Mouse (Mus musculus) hindbrain, embryonic 11.5 days (tissue): Measurements from ENCODE around the gene Zfp280d. TPM values are rescaled to one million over a fixed set of nuclear protein-coding genes. Genes with fewer than 3 reads are reported as not detected.

Experiments
- ATAC-seq: fragments of 200-750 bp; cut with Nextera tagmentation; 2 replicates; pipeline ENCODE4 v1.8.0; 2017; ENCODE audit warnings: mild to moderate bottlenecking, moderate TSS enrichment, moderate library complexity; ENCODE audit not compliant: low FRiP score
- DNase-seq: peaks from one replicate; pipeline ENCODE4 v3.0.0-alpha.2; 2015; ENCODE audit warnings: low spot score
- H3K27ac ChIP-seq: fragments of 300-500 bp; sonication (generic); 2 replicates; pipeline ENCODE4 v1.5.1; 2014; ENCODE audit warnings: mild to moderate bottlenecking, low read depth, low read length
- H3K27me3 ChIP-seq: fragments of 300-500 bp; sonication (generic); 2 replicates; pipeline ENCODE4 v1.6.1; 2014; ENCODE audit warnings: mild to moderate bottlenecking, low read length, moderate library complexity, mixed read lengths; ENCODE audit not compliant: control insufficient read depth, insufficient read depth
- H3K36me3 ChIP-seq: fragments of 300-500 bp; sonication (generic); 2 replicates; pipeline ENCODE4 v1.6.1; 2014; ENCODE audit warnings: mild to moderate bottlenecking, low read length, moderate library complexity, mixed read lengths; ENCODE audit not compliant: control insufficient read depth, insufficient read depth
- H3K4me1 ChIP-seq: fragments of 300-500 bp; sonication (generic); replicated peaks from 2 replicates; pipeline ENCODE4 v1.6.1; 2014; ENCODE audit warnings: low read length, mixed read lengths; ENCODE audit not compliant: control insufficient read depth, insufficient read depth
- H3K4me2 ChIP-seq: fragments of 300-500 bp; sonication (generic); replicated peaks from 2 replicates; pipeline ENCODE4 v1.6.1; 2014; ENCODE audit warnings: mild to moderate bottlenecking, low read depth, low read length
- H3K4me3 ChIP-seq: fragments of 300-500 bp; sonication (generic); 2 replicates; pipeline ENCODE4 v1.5.1; 2014; ENCODE audit warnings: low read depth, low read length
- H3K9ac ChIP-seq: fragments of 300-500 bp; sonication (generic); 2 replicates; pipeline ENCODE4 v1.6.1; 2014; ENCODE audit warnings: low read depth, low read length
- H3K9me3 ChIP-seq: fragments of 300-500 bp; sonication (generic); 2 replicates; pipeline ENCODE4 v1.6.1; 2016; ENCODE audit warnings: low read length; ENCODE audit not compliant: control insufficient read depth
- WGBS: fragments of 180-500 bp; shearing (Covaris S2); extraction: QIAGEN DNeasy Blood & Tissue Kit; methylation state at CpG from one replicate; pipeline ENCODE4 v1.1.7; 2014; 5-methylcytosine and 5-hydroxymethylcytosine counted together
- polyA plus RNA-seq: library from polyadenylated mRNA; unstranded; fragments of >200 nt; fragmentation: Nextera tagmentation; extraction: Ambion mirVana; gene quantifications from 2 replicates; pipeline ENCODE4 v1.2.1, GENCODE M21; 2014

Gene Zfp280d
- polyA plus RNA-seq, 1 experiment from 2014 or later, result 77.6 TPM

GRCm38 (mm10) chr9:72404446-72404845 lies 129.8 kb downstream of the Zfp280d start:
- ATAC-seq (no peak), DNase-seq (no peak)
- Histone ChIP-seq H3K4me1 (no peaks in the 10 kb centered on the region; the same call in 1 of the 2 replicates), H3K36me3 (no peaks in the 10 kb centered on the region), H3K4me2 (no peak overlapping the region), H3K4me3 (no peak overlapping the region), H3K9me3 (no peaks in the 10 kb centered on the region), H3K27ac (no peak overlapping the region), H3K9ac (no peak overlapping the region), H3K27me3 (no peaks in the 10 kb centered on the region)
- WGBS, result 89% methylated on average over 8 of the region's 8 CpGs

DNA sequence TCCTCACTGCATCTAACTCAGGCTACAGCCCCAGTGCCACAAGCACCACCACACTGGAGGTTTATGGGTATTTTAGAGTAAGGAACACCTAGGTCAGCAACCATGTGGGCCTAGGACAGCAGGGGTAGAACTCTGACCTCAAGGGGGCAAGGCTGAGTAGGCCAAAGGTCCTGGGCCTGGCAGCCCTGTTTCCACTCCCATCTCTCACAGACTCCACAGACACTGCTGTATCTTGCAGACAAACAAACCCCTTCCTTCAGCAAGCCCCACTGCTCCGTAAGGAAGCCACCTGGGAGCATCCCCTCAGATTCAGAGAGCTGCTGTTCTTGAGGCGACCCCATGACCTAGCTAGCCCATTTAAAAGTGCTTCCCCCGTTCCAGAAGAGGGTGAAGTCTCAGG lies 130.3 kb downstream of the Zfp280d start:
- DNase-seq (no peak), ATAC-seq (no peak)
- no peak overlapping the region for H3K4me3 ChIP-seq
- H3K4me2 ChIP-seq, result no peak overlapping the region
- H3K9ac ChIP-seq, result no peak overlapping the region
- H3K36me3 ChIP-seq, result no peaks in the 10 kb centered on the region
- H3K9me3 ChIP-seq, result no peaks in the 10 kb centered on the region
- H3K27ac ChIP-seq, result no peak overlapping the region
- no peaks in the 10 kb centered on the region for H3K27me3 ChIP-seq
- WGBS, result 73% methylated on average over 3 of the region's 3 CpGs
- no peaks in the 10 kb centered on the region; the same call in 1 of the 2 replicates for H3K4me1 ChIP-seq

- Histone ChIP-seq H3K4me1 (no peaks in the 10 kb centered on the region; the same call in 1 of the 2 replicates), H3K9ac (no peak overlapping the region), H3K36me3 (no peaks in the 10 kb centered on the region), H3K9me3 (no peaks in the 10 kb centered on the region), H3K4me3 (no peak overlapping the region), H3K27me3 (no peaks in the 10 kb centered on the region), H3K27ac (no peak overlapping the region), H3K4me2 (no peak overlapping the region)
- ATAC-seq (no peak), DNase-seq (no peak)
- WGBS, result 95% methylated on average over 9 of the region's 9 CpGs
Observed at GRCm38 (mm10) chr9:72405882-72406638, 131.4 kb downstream of the Zfp280d start.

DNA sequence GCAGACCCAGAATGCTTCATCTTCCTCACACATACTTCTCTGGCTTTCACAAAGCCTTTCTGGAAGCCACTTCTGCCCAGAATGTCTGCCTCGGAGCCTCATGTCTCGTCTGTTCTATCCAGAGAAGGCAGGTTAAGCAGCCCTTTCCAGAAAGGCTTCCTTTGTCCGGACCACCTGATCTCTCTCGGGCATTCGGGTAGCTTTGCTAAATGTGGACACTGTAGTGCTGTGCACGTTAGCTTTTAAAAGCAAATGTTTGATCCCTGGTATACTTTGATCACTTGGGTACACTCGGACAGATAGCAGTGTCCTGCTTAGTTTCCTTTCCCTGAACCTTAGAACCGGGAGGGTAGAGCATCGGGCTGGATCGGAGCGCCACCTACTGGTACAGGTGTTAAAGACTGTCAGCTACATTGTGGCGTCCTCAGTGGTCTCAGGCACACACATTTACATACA lies 133.5 kb downstream of the Zfp280d start:
- DNase-seq (peak; percentile 92), ATAC-seq (peak; percentile 40; the same call in 1 of the 2 replicates)
- 20% methylated on average over 12 of the region's 12 CpGs for WGBS
- no peak overlapping the region for H3K4me3 ChIP-seq
- no peaks in the 10 kb centered on the region for H3K36me3 ChIP-seq
- no peak overlapping the region for H3K27ac ChIP-seq
- H3K9ac ChIP-seq, result no peak overlapping the region
- H3K4me1 ChIP-seq, result no peaks in the 10 kb centered on the region; the same call in 1 of the 2 replicates
- H3K4me2 ChIP-seq, result no peak overlapping the region
- H3K9me3 ChIP-seq, result no peaks in the 10 kb centered on the region
- H3K27me3 ChIP-seq, result no peaks in the 10 kb centered on the region

GRCm38 (mm10) chr9:72409381-72410225 lies 134.9 kb downstream of the Zfp280d start:
- Histone ChIP-seq H3K9me3 (no peaks in the 10 kb centered on the region), H3K4me2 (no peak overlapping the region), H3K4me1 (no peaks in the 10 kb centered on the region; the same call in 1 of the 2 replicates), H3K27me3 (no peaks in the 10 kb centered on the region), H3K4me3 (no peak overlapping the region), H3K27ac (no peak overlapping the region), H3K36me3 (no peaks in the 10 kb centered on the region), H3K9ac (no peak overlapping the region)
- 52% methylated on average over 15 of the region's 15 CpGs for WGBS
- ATAC-seq (0 out of 2 replicates have a peak, but pooled peaks have one; percentile 30), DNase-seq (no peak)

DNA sequence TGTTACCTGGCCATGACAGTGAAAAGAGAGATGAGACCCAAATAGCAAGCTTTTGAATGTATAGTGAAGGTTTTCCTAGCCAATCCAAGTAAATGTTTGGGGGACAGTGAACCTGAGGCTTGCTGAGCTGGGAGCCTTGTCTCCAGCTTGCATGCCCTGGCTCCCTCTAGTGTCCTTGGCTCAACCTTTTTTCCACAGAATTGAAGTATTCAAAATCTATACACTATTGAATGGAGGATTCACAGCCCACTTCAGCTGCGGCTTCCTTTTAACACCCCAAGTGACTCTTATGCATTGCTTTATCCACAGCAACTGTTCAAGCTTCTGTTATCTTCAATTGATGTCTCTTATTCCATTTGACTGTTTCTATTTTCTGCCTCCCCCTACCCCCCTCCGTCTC lies 137.1 kb downstream of the Zfp280d start:
- no peak overlapping the region for H3K9ac ChIP-seq
- H3K4me1 ChIP-seq, result no peaks in the 10 kb centered on the region; the same call in 1 of the 2 replicates
- H3K9me3 ChIP-seq, result no peaks in the 10 kb centered on the region
- H3K27me3 ChIP-seq, result no peaks in the 10 kb centered on the region
- DNase-seq, result no peak
- H3K4me2 ChIP-seq, result no peak overlapping the region
- no peaks in the 10 kb centered on the region for H3K36me3 ChIP-seq
- no peak overlapping the region for H3K4me3 ChIP-seq
- ATAC-seq, result no peak
- H3K27ac ChIP-seq, result no peak overlapping the region
- WGBS, result 90% methylated on average over 2 of the region's 2 CpGs

Other genes starting within 250 kb of the Zfp280d start
- 215 and 227 TPM in 2 replicates for gene Tcf12, start 163.0 kb upstream of the Zfp280d start, polyA plus RNA-seq
- gene Mns1, start 163.2 kb downstream of the Zfp280d start, polyA plus RNA-seq, result 45.6 and 49.5 TPM in 2 replicates
- gene Tex9, start 217.4 kb downstream of the Zfp280d start, polyA plus RNA-seq, result 55.5 and 75.3 TPM in 2 replicates